Mouse (Mus musculus): Measurements from ENCODE around the gene Gm37240.

The Gm37240 gene

GRCm38 (mm10) chr3:84841271-84841670 is 1046.0 kb downstream of the Gm37240 start:
- in situ Hi-C loops (cut with MboI, MseI): no loop called here

GRCm38 (mm10) chr3:84839499-84839898 is 1047.8 kb downstream of the Gm37240 start:
- in situ Hi-C loops (cut with MboI, MseI): no loop called here

- in situ Hi-C loops (cut with MboI, MseI): no loop called here
These were observed 1049.3 kb downstream of the Gm37240 start for GRCm38 (mm10) chr3:84837984-84838383.

GRCm38 (mm10) chr3:84836029-84836428 is 1051.3 kb downstream of the Gm37240 start:
- in situ Hi-C loops (cut with MboI, MseI): no loop called here

- in situ Hi-C loops (cut with MboI, MseI): no loop called here
These were observed 1058.0 kb downstream of the Gm37240 start for GRCm38 (mm10) chr3:84829366-84829765.

- in situ Hi-C loops (cut with MboI, MseI): no loop called here
These were observed 1059.7 kb downstream of the Gm37240 start for GRCm38 (mm10) chr3:84827617-84828016.

GRCm38 (mm10) chr3:84826938-84827337 is 1060.4 kb downstream of the Gm37240 start:
- in situ Hi-C loops (cut with MboI, MseI): no loop called here

- in situ Hi-C loops (cut with MboI, MseI): no loop called here
These were observed 1060.9 kb downstream of the Gm37240 start for GRCm38 (mm10) chr3:84826405-84826804.

GRCm38 (mm10) chr3:84825990-84826389 is 1061.3 kb downstream of the Gm37240 start:
- in situ Hi-C loops (cut with MboI, MseI): no loop called here

GRCm38 (mm10) chr3:84820654-84821201 is 1066.6 kb downstream of the Gm37240 start:
- in situ Hi-C loops (cut with MboI, MseI): loop anchor here (5.0 kb wide), 1 partner anchor 153 kb away; the partner anchor contains the start of gene Tmem154

GRCm38 (mm10) chr3:84816951-84817350 is 1070.4 kb downstream of the Gm37240 start:
- in situ Hi-C loops (cut with MboI, MseI): no loop called here

- in situ Hi-C loops (cut with MboI, MseI): no loop called here
These were observed 1071.9 kb downstream of the Gm37240 start for GRCm38 (mm10) chr3:84815461-84815860.

GRCm38 (mm10) chr3:84814762-84815381 is 1072.4 kb downstream of the Gm37240 start, which contains the start of gene Fbxw7:
TSS of gene Fbxw7 (plus strand) at chr3:84815268.
- in situ Hi-C loops (cut with MboI, MseI): no loop called here

GRCm38 (mm10) chr3:84814157-84814761 is 1073.1 kb downstream of the Gm37240 start:
- in situ Hi-C loops (cut with MboI, MseI): no loop called here

GRCm38 (mm10) chr3:84813436-84814156 is 1073.7 kb downstream of the Gm37240 start:
- in situ Hi-C loops (cut with MboI, MseI): no loop called here

- in situ Hi-C loops (cut with MboI, MseI): no loop called here
These were observed 1076.5 kb downstream of the Gm37240 start for GRCm38 (mm10) chr3:84810803-84811202.

GRCm38 (mm10) chr3:84808906-84809305 is 1078.4 kb downstream of the Gm37240 start:
- in situ Hi-C loops (cut with MboI, MseI): loop anchor here (10.0 kb wide), 1 partner anchor 634 kb away; the partner anchor contains the start of gene Gm6525

- in situ Hi-C loops (cut with MboI, MseI): loop anchor here (10.0 kb wide), 1 partner anchor 633 kb away; the partner anchor contains the start of gene Gm6525
These were observed 1079.5 kb downstream of the Gm37240 start for GRCm38 (mm10) chr3:84807826-84808225.

- in situ Hi-C loops (cut with MboI, MseI): loop anchor here (10.0 kb wide), 1 partner anchor 631 kb away; the partner anchor contains the start of gene Gm6525
These were observed 1081.1 kb downstream of the Gm37240 start for GRCm38 (mm10) chr3:84806206-84806605.

- in situ Hi-C loops (cut with MboI, MseI): loop anchor here (10.0 kb wide), 1 partner anchor 629 kb away; the partner anchor contains the start of gene Gm6525
These were observed 1083.3 kb downstream of the Gm37240 start for GRCm38 (mm10) chr3:84804036-84804435.

GRCm38 (mm10) chr3:84787914-84788313 is 1099.4 kb downstream of the Gm37240 start:
- in situ Hi-C loops (cut with MboI, MseI): no loop called here

GRCm38 (mm10) chr3:84776084-84776483 is 1111.2 kb downstream of the Gm37240 start:
- in situ Hi-C loops (cut with MboI, MseI): no loop called here
